Mouse (Mus musculus) embryo, embryonic 11 days (tissue): ENCODE data around the gene Pgs1.

Experiments used
- DNase-seq: peaks from one replicate; pipeline ENCODE4 v3.0.0-alpha.2; 2015

Pgs1 gene

GRCm38 (mm10) chr11:118060038-118060437, 73.9 kb downstream of the Pgs1 start:
- no peak for DNase-seq

- DNase-seq: no peak
Measured at GRCm38 (mm10) chr11:118067588-118067987, 81.5 kb downstream of the Pgs1 start.

GRCm38 (mm10) chr11:118068812-118069332, 82.8 kb downstream of the Pgs1 start:
- DNase-seq: no peak

- no peak for DNase-seq
Measured at GRCm38 (mm10) chr11:118071227-118071912, 85.3 kb downstream of the Pgs1 start.
